Mouse (Mus musculus): ENCODE measurements around the gene Prkaa1. TPM values are rescaled to one million over a fixed set of nuclear protein-coding genes. Genes with fewer than 3 reads are reported as not detected.

The Prkaa1 gene
- polyA plus RNA-seq, 1 experiment from 2014 or later: 23.1 TPM

GRCm38 (mm10) chr15:5154621-5155020 lies 11.0 kb downstream of the Prkaa1 start:
- H3K27ac ChIP-seq (ENCODE audit: low read length): peak overlapping the region; percentile 33; the same call in 1 of the 2 replicates

GRCm38 (mm10) chr15:5155093-5155492 lies 11.4 kb downstream of the Prkaa1 start:
- H3K9me3 ChIP-seq (ENCODE audit: control insufficient read depth, low read length): no peaks in the 10 kb centered on the region
- no peaks in the 10 kb centered on the region for H3K27me3 ChIP-seq (replicated peaks; ENCODE audit: control insufficient read depth, insufficient read depth, low read length)
- H3K4me3 ChIP-seq (ENCODE audit: low read length): no peak overlapping the region
- ATAC-seq: 0 out of 2 replicates have a peak, but pooled peaks have one; percentile 7
- WGBS: 67% methylated on average over 5 of the region's 5 CpGs
- peaks cover 21% of the 10 kb centered on the region for H3K4me1 ChIP-seq (ENCODE audit: control insufficient read depth, insufficient read depth, low read length)
- no peak overlapping the region for H3K9ac ChIP-seq (ENCODE audit: low read depth, low read length)
- H3K27ac ChIP-seq (ENCODE audit: low read length): 0 out of 2 replicates have a peak overlapping the region, but pooled peaks have one; percentile 33
- no peaks in the 10 kb centered on the region for H3K36me3 ChIP-seq (ENCODE audit: control insufficient read depth, insufficient read depth, low read length)
- H3K4me2 ChIP-seq (ENCODE audit: low read depth, low read length): peak overlapping the region; percentile 30; the same call in 1 of the 2 replicates

More at GRCm38 (mm10) chr15:5154621-5155020, 11.0 kb downstream of the Prkaa1 start:
- WGBS: 59% methylated on average over 9 of the region's 9 CpGs
- H3K4me1 ChIP-seq (ENCODE audit: control insufficient read depth, insufficient read depth, low read length): peaks cover 23% of the 10 kb centered on the region
- no peaks in the 10 kb centered on the region for H3K36me3 ChIP-seq (ENCODE audit: control insufficient read depth, insufficient read depth, low read length)
- ATAC-seq: peak; percentile 68
- H3K27me3 ChIP-seq (replicated peaks; ENCODE audit: control insufficient read depth, insufficient read depth, low read length): no peaks in the 10 kb centered on the region
- peak overlapping the region; percentile 30 for H3K4me2 ChIP-seq (ENCODE audit: low read depth, low read length)
- H3K9ac ChIP-seq (ENCODE audit: low read depth, low read length): no peak overlapping the region
- no peak overlapping the region for H3K4me3 ChIP-seq (ENCODE audit: low read length)
- no peaks in the 10 kb centered on the region for H3K9me3 ChIP-seq (ENCODE audit: control insufficient read depth, low read length)

- H3K9me3 ChIP-seq (ENCODE audit: control insufficient read depth, low read length): no peaks in the 10 kb centered on the region
- ATAC-seq: no peak
- H3K4me3 ChIP-seq (ENCODE audit: low read length): no peak overlapping the region
- WGBS: 88% methylated on average over 4 of the region's 4 CpGs
- peaks cover 21% of the 10 kb centered on the region for H3K4me1 ChIP-seq (ENCODE audit: control insufficient read depth, insufficient read depth, low read length)
- H3K27ac ChIP-seq (ENCODE audit: low read length): no peak overlapping the region
- H3K36me3 ChIP-seq (ENCODE audit: control insufficient read depth, insufficient read depth, low read length): no peaks in the 10 kb centered on the region
- H3K4me2 ChIP-seq (ENCODE audit: low read depth, low read length): no peak overlapping the region
- no peak overlapping the region for H3K9ac ChIP-seq (ENCODE audit: low read depth, low read length)
- H3K27me3 ChIP-seq (replicated peaks; ENCODE audit: control insufficient read depth, insufficient read depth, low read length): no peaks in the 10 kb centered on the region
Observed at GRCm38 (mm10) chr15:5156355-5156754, 12.7 kb downstream of the Prkaa1 start.

GRCm38 (mm10) chr15:5157386-5157785 lies 13.7 kb downstream of the Prkaa1 start:
- Histone ChIP-seq H3K9me3 (ENCODE audit: control insufficient read depth, low read length) (no peaks in the 10 kb centered on the region), H3K27me3 (replicated peaks; ENCODE audit: control insufficient read depth, insufficient read depth, low read length) (no peaks in the 10 kb centered on the region), H3K36me3 (ENCODE audit: control insufficient read depth, insufficient read depth, low read length) (no peaks in the 10 kb centered on the region), H3K27ac (ENCODE audit: low read length) (no peak overlapping the region), H3K9ac (ENCODE audit: low read depth, low read length) (no peak overlapping the region), H3K4me1 (ENCODE audit: control insufficient read depth, insufficient read depth, low read length) (peaks cover 21% of the 10 kb centered on the region), H3K4me2 (ENCODE audit: low read depth, low read length) (no peak overlapping the region), H3K4me3 (ENCODE audit: low read length) (no peak overlapping the region)
- no peak for ATAC-seq
- WGBS: 76% methylated on average over 1 of the region's 1 CpGs

GRCm38 (mm10) chr15:5158827-5159226 lies 15.2 kb downstream of the Prkaa1 start:
- peak; percentile 63 for ATAC-seq
- no peaks in the 10 kb centered on the region for H3K27me3 ChIP-seq (replicated peaks; ENCODE audit: control insufficient read depth, insufficient read depth, low read length)
- peaks cover 2% of the 10 kb centered on the region; the same call in 1 of the 2 replicates for H3K36me3 ChIP-seq (ENCODE audit: control insufficient read depth, insufficient read depth, low read length)
- no peak overlapping the region for H3K4me2 ChIP-seq (ENCODE audit: low read depth, low read length)
- H3K27ac ChIP-seq (ENCODE audit: low read length): no peak overlapping the region
- H3K9ac ChIP-seq (ENCODE audit: low read depth, low read length): no peak overlapping the region
- 56% methylated on average over 6 of the region's 6 CpGs for whole genome bisulfite sequencing
- no peaks in the 10 kb centered on the region for H3K9me3 ChIP-seq (ENCODE audit: control insufficient read depth, low read length)
- no peak overlapping the region for H3K4me3 ChIP-seq (ENCODE audit: low read length)
- peaks cover 21% of the 10 kb centered on the region for H3K4me1 ChIP-seq (ENCODE audit: control insufficient read depth, insufficient read depth, low read length)

GRCm38 (mm10) chr15:5165121-5165773 lies 21.6 kb downstream of the Prkaa1 start:
- Histone ChIP-seq H3K9ac (ENCODE audit: low read depth, low read length) (no peak overlapping the region), H3K9me3 (ENCODE audit: control insufficient read depth, low read length) (no peaks in the 10 kb centered on the region), H3K4me2 (ENCODE audit: low read depth, low read length) (no peak overlapping the region), H3K4me3 (ENCODE audit: low read length) (no peak overlapping the region), H3K27me3 (replicated peaks; ENCODE audit: control insufficient read depth, insufficient read depth, low read length) (no peaks in the 10 kb centered on the region), H3K27ac (ENCODE audit: low read length) (no peak overlapping the region), H3K4me1 (ENCODE audit: control insufficient read depth, insufficient read depth, low read length) (no peaks in the 10 kb centered on the region), H3K36me3 (ENCODE audit: control insufficient read depth, insufficient read depth, low read length) (peaks cover 10% of the 10 kb centered on the region; the same call in 1 of the 2 replicates)
- 88% methylated on average over 12 of the region's 12 CpGs for WGBS
- no peak for ATAC-seq

- H3K4me2 ChIP-seq (ENCODE audit: low read depth, low read length): no peak overlapping the region
- H3K9me3 ChIP-seq (ENCODE audit: control insufficient read depth, low read length): no peaks in the 10 kb centered on the region
- no peaks in the 10 kb centered on the region for H3K27me3 ChIP-seq (replicated peaks; ENCODE audit: control insufficient read depth, insufficient read depth, low read length)
- H3K9ac ChIP-seq (ENCODE audit: low read depth, low read length): no peak overlapping the region
- ATAC-seq: no peak
- 90% methylated on average over 12 of the region's 12 CpGs for WGBS
- peaks cover 15% of the 10 kb centered on the region for H3K36me3 ChIP-seq (ENCODE audit: control insufficient read depth, insufficient read depth, low read length)
- no peak overlapping the region for H3K27ac ChIP-seq (ENCODE audit: low read length)
- H3K4me3 ChIP-seq (ENCODE audit: low read length): no peak overlapping the region
- no peaks in the 10 kb centered on the region for H3K4me1 ChIP-seq (ENCODE audit: control insufficient read depth, insufficient read depth, low read length)
Observed at GRCm38 (mm10) chr15:5173217-5173820, 29.7 kb downstream of the Prkaa1 start.

GRCm38 (mm10) chr15:5184668-5185330 lies 41.1 kb downstream of the Prkaa1 start:
- peak; percentile 76 for ATAC-seq
- Histone ChIP-seq H3K27ac (ENCODE audit: low read length) (peak overlapping the region; percentile 93), H3K9ac (ENCODE audit: low read depth, low read length) (peak overlapping the region; percentile 88), H3K36me3 (ENCODE audit: control insufficient read depth, insufficient read depth, low read length) (no peaks in the 10 kb centered on the region), H3K4me3 (ENCODE audit: low read length) (peak overlapping the region; percentile 97), H3K4me1 (ENCODE audit: control insufficient read depth, insufficient read depth, low read length) (peaks cover 8% of the 10 kb centered on the region), H3K27me3 (replicated peaks; ENCODE audit: control insufficient read depth, insufficient read depth, low read length) (no peaks in the 10 kb centered on the region), H3K9me3 (ENCODE audit: control insufficient read depth, low read length) (no peaks in the 10 kb centered on the region), H3K4me2 (ENCODE audit: low read depth, low read length) (peak overlapping the region; percentile 80)
- WGBS: 33% methylated on average over 11 of the region's 11 CpGs

Data from intestine, embryonic 16.5 days (tissue).